9 mouse cellular contexts compared by ENCODE assay signal in the genomic region with DNA sequence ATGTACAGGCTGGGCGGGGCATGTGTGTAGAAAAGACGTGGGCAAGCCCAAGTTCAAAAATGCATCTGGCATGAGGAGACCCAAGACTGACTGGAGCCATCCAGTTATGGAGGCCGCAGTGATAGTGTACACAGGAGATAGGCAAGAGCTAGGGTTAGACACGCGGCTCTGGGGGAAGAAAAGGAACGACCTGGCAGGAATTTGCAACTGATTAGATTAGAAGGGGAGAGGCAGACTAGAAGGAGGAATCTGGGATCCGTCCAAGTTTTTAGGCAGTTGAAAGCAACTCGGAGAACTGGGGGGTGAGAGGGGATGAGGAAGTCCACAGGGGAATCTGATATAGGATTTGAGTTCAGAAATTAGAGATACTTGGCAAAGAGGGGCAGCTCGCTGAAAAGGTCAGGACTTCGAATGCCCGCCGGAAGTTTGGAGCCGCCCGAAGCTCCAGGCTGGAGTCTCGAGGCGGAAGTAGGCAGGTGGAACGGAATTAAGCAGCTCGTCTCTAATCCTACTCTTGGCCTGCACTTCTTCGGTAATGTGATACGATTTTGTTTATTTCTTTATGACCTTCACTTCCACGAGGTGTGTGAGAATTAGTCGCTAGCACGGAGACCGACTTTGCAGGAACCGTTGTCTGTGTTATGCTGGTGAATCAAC. TPM values are rescaled to one million over a fixed set of nuclear protein-coding genes. Genes with fewer than 3 reads are reported as not detected.
DNase-seq lines count a peak whose midpoint lies in the region; ATAC-seq lines count a peak whose summit lies in the region.
"Had no signal": no experiment of that assay in that cellular context is flagged by ENCODE, and none has a peak within 500 bp of the region (broad histone marks: within the 10 kb centered on the region; RNA-seq: fewer than 3 reads in every experiment).

No protein-coding gene starts in this region.

- H3K4me3 ChIP-seq in heart, embryonic 11.5 days (ENCODE audit: low read depth, low read length), result peak overlapping the region; percentile 23
- H3K4me3 ChIP-seq in stomach, embryonic 15.5 days (replicated peaks), result peak overlapping the region; percentile 26

- H3K36me3 ChIP-seq in heart, embryonic 11.5 days (ENCODE audit: control insufficient read depth, insufficient read depth, low read length), result no peaks in the 10 kb centered on the region
- H3K36me3 ChIP-seq in stomach, embryonic 15.5 days, result no peaks in the 10 kb centered on the region

- H3K9ac ChIP-seq in heart, embryonic 11.5 days (ENCODE audit: low read depth, low read length), result peak overlapping the region; percentile 43; the same call in 1 of the 2 replicates
- no peak overlapping the region for H3K9ac ChIP-seq in stomach, embryonic 15.5 days

- peak overlapping the region; percentile 47 for H3K4me2 ChIP-seq in heart, embryonic 11.5 days
- H3K4me2 ChIP-seq in stomach, embryonic 15.5 days, result peak overlapping the region; percentile 48

- DNase-seq in gastrocnemius, postnatal 25 days, result peak; percentile 20
- no peak for DNase-seq in gastrocnemius, adult 18-20 months (ENCODE audit: low spot score)
- DNase-seq in kidney, postnatal 36 days, result peak; percentile 55 to 68
- no peak for DNase-seq in left cerebral cortex, adult 8-10 months (ENCODE audit: low spot score in 2 of 2)
- DNase-seq in layer of hippocampus, postnatal 14 days (ENCODE audit: low spot score in 2 of 2), result no peak
- DNase-seq: cerebellum, adult 11-12 months had no signal

- peak overlapping the region; percentile 57 for H3K27ac ChIP-seq in heart, embryonic 11.5 days (ENCODE audit: low read depth, low read length)
- no peak overlapping the region for H3K27ac ChIP-seq in stomach, embryonic 15.5 days

- WGBS in heart, embryonic 11.5 days (ENCODE audit: insufficient replicate concordance), result 22% methylated on average over 25 of the region's 25 CpGs
- 26% methylated on average over 25 of the region's 25 CpGs for WGBS in stomach, embryonic 15.5 days

- H3K9me3 ChIP-seq in heart, embryonic 11.5 days (replicated peaks; ENCODE audit: control insufficient read depth, low read length), result no peaks in the 10 kb centered on the region
- H3K9me3 ChIP-seq in stomach, embryonic 15.5 days, result no peaks in the 10 kb centered on the region

- no peak for ATAC-seq in heart, embryonic 11.5 days (replicated peaks; ENCODE audit: insufficient number of reproducible peaks, low FRiP score, low TSS enrichment)
- ATAC-seq in stomach, embryonic 15.5 days (ENCODE audit: insufficient read depth, low FRiP score, low read depth), result no peak
- no peak for ATAC-seq in erythroblast, adult 5-6 weeks (replicated peaks; ENCODE audit: low FRiP score, poor library complexity, severe bottlenecking)

- H3K27me3 ChIP-seq in heart, embryonic 11.5 days (ENCODE audit: control insufficient read depth, insufficient read depth, low read length), result no peaks in the 10 kb centered on the region
- no peaks in the 10 kb centered on the region for H3K27me3 ChIP-seq in stomach, embryonic 15.5 days (replicated peaks)

- H3K4me1 ChIP-seq in heart, embryonic 11.5 days (ENCODE audit: control insufficient read depth, insufficient read depth, low read length), result peaks cover 11% of the 10 kb centered on the region
- peaks cover 14% of the 10 kb centered on the region; the same call in 1 of the 2 replicates for H3K4me1 ChIP-seq in stomach, embryonic 15.5 days

RNA-seq across cellular contexts. Expression of gene Wwc2, which starts 4.0 kb away (rescaled TPM):
- 1 to 10 TPM; 7.2 to 7.5 TPM for total RNA-seq in gastrocnemius, postnatal 25 days (2021)
- total RNA-seq in gastrocnemius, adult 18-20 months (2021), result 1 to 10 TPM; 5.1 to 6.7 TPM
- 14.8 and 15.2 TPM in 2 replicates for polyA plus RNA-seq in heart, embryonic 11.5 days (2014; fragmentation: Nextera tagmentation; extraction: Ambion mirVana)
- 10.4 and 10.5 TPM in 2 replicates for polyA plus RNA-seq in stomach, embryonic 15.5 days (2015; fragmentation: Nextera tagmentation; extraction: Ambion mirVana)
- total RNA-seq in erythroblast, adult 5-6 weeks (2015; ENCODE audit: low replicate concordance), result 1.3 and 1.7 TPM in 2 replicates
- total RNA-seq in erythroblast, adult 5-6 weeks (2017; ENCODE audit: low replicate concordance), result 0.17 and 0.42 TPM in 2 replicates
- total RNA-seq in left cerebral cortex, adult 8-10 months (2022), result 10 to 100 TPM; 24.4 to 25.9 (median 24.8) TPM
- total RNA-seq in layer of hippocampus, postnatal 14 days (2021), result 10 to 100 TPM; 28.0 to 29.4 TPM

Comparison
In these comparisons a context has a peak if more than half of its experiments do, and no peak if none do; other contexts are left out.
1. DNase-seq: peak in gastrocnemius, postnatal 25 days (single experiment) and kidney, postnatal 36 days (2 of 2); none in gastrocnemius, adult 18-20 months (single experiment), left cerebral cortex, adult 8-10 months (0 of 2) and layer of hippocampus, postnatal 14 days (0 of 2).